Mouse (Mus musculus): ENCODE measurements around the gene Commd2.

GRCm38 (mm10) chr3:57653646-57654045, 2.1 kb upstream of the Commd2 start:
- no peak for TF ChIP-seq POLR2A (IDR thresholded peaks at IDR 0.05; ENCODE audit: borderline replicate concordance, low read depth, low read length)
- TF ChIP-seq CTCF (IDR thresholded peaks at IDR 0.05; ENCODE audit: low read depth, low read length) = no peak
